14 mouse cellular contexts compared by ENCODE assay signal in genomic region chr16:92814366-92815194, GRCm38 (mm10). TPM values are rescaled to one million over a fixed set of nuclear protein-coding genes. Genes with fewer than 3 reads are reported as not detected.
DNase-seq lines count a peak whose midpoint lies in the region; ATAC-seq lines count a peak whose summit lies in the region.
"Had no signal": no experiment of that assay in that cellular context is flagged by ENCODE, and none has a peak within 500 bp of the region (broad histone marks: within the 10 kb centered on the region; RNA-seq: fewer than 3 reads in every experiment).

No protein-coding gene starts in this region.

- H3K4me1 ChIP-seq in liver, embryonic 11.5 days (replicated peaks; ENCODE audit: control insufficient read depth, insufficient read depth, low read length): peaks cover 57% of the 10 kb centered on the region
- H3K4me1 ChIP-seq: forebrain, embryonic 13.5 days; stomach, embryonic 15.5 days had no signal

- no peak for ATAC-seq in liver, embryonic 11.5 days (replicated peaks; ENCODE audit: low FRiP score)
- ATAC-seq in CD4-positive, CD25-positive, alpha-beta regulatory T cell, adult 4 months: peak; percentile 35
- ATAC-seq: forebrain, embryonic 13.5 days; hindbrain, postnatal 0 days had no signal

- H3K27ac ChIP-seq in liver, embryonic 11.5 days (ENCODE audit: low read depth, low read length): peak overlapping the region; percentile 39
- H3K27ac ChIP-seq: forebrain, embryonic 13.5 days; hindbrain, postnatal 0 days; stomach, embryonic 15.5 days had no signal

- H3K36me3 ChIP-seq in liver, embryonic 11.5 days (ENCODE audit: control insufficient read depth, insufficient read depth, low read length): no peaks in the 10 kb centered on the region
- H3K36me3 ChIP-seq: stomach, embryonic 15.5 days had no signal

- no peaks in the 10 kb centered on the region for H3K27me3 ChIP-seq in liver, embryonic 11.5 days (replicated peaks; ENCODE audit: control insufficient read depth, insufficient read depth, low read length)
- H3K27me3 ChIP-seq: forebrain, embryonic 13.5 days; stomach, embryonic 15.5 days had no signal

- no peak overlapping the region for H3K4me3 ChIP-seq in liver, embryonic 11.5 days (ENCODE audit: low read depth, low read length)
- H3K4me3 ChIP-seq: forebrain, embryonic 13.5 days; stomach, embryonic 15.5 days had no signal

- H3K4me2 ChIP-seq in liver, embryonic 11.5 days: no peak overlapping the region
- H3K4me2 ChIP-seq: forebrain, embryonic 13.5 days; stomach, embryonic 15.5 days had no signal

- H3K9ac ChIP-seq in liver, embryonic 11.5 days (ENCODE audit: low read depth, low read length): no peak overlapping the region
- H3K9ac ChIP-seq: forebrain, embryonic 13.5 days; stomach, embryonic 15.5 days had no signal

- 62% methylated on average over 5 of the region's 5 CpGs for whole genome bisulfite sequencing in liver, embryonic 11.5 days

- no peak for DNase-seq in liver, embryonic 11.5 days (ENCODE audit: low spot score)
- no peak for DNase-seq in liver
- peak; percentile 75 for DNase-seq in induced T-regulatory cell, adult 2 months (ENCODE audit: low read depth)
- DNase-seq in thymus, postnatal 14 days: peak; percentile 49
- no peak for DNase-seq in gastrocnemius, adult 18-20 months (ENCODE audit: low spot score)
- DNase-seq in kidney, postnatal 10 days: no peak
- DNase-seq: adrenal gland, adult 2 months; cerebellum, adult 2 months; heart, adult 11 months; layer of hippocampus, adult 9-11 months had no signal

- H3K9me3 ChIP-seq in liver, embryonic 11.5 days (ENCODE audit: control insufficient read depth, low read length): no peaks in the 10 kb centered on the region
- H3K9me3 ChIP-seq: forebrain, embryonic 13.5 days; stomach, embryonic 15.5 days had no signal

RNA-seq across cellular contexts. Expression of gene Runx1, which starts 11.4 kb away (rescaled TPM):
- 18.7 and 23.4 TPM in 2 replicates for polyA plus RNA-seq in liver, embryonic 11.5 days (2014; fragmentation: Nextera tagmentation; extraction: Ambion mirVana)
- polyA plus RNA-seq in CD4-positive, CD25-positive, alpha-beta regulatory T cell, adult 4 months (2017; shearing (Covaris generic)): 10 to 100 TPM; 40.2 to 41.6 TPM
- 1 to 10 TPM; 2.5 to 3.8 TPM for total RNA-seq in gastrocnemius, adult 18-20 months (2021)

Comparison
In these comparisons a context has a peak if more than half of its experiments do, and no peak if none do; other contexts are left out.
1. DNase-seq: peak in induced T-regulatory cell, adult 2 months (single experiment) and thymus, postnatal 14 days (single experiment); none in liver, embryonic 11.5 days (single experiment), liver (single experiment), gastrocnemius, adult 18-20 months (single experiment) and kidney, postnatal 10 days (single experiment).